Mouse (Mus musculus): ENCODE data around the gene Pepd. TPM values are rescaled to one million over a fixed set of nuclear protein-coding genes. Genes with fewer than 3 reads are reported as not detected.

Pepd gene
- total RNA-seq, 2 experiments from 2014 or later: 37.4 to 40.0 TPM

- DNase-seq (ENCODE audit: low spot score in 2 of 2): no peak
These were observed 114.1 kb downstream of the Pepd start for GRCm38 (mm10) chr7:35026276-35026630.

DNA sequence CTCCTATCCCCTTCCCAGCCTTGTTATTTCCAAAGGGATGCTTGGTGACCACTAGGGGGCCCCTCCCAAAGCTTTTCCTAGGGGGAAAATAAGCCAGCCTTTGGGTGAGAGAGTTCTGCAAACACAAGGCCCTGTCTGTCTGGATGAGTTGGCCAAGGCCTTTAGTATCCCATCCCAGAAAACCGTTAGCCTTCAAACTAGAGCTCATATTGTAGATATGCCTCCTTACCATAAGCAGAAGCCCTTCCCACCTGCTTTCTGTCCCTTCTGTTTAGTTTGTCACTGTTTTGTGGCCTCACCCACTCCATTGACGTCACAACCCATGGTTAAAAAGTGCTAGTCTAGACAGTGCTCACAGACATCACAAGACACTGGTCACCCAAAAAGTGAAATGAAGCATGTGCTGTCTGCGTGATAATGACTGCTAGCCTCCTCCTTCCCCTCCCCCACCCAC lies 114.7 kb downstream of the Pepd start:
- DNase-seq (ENCODE audit: low spot score in 2 of 2): peak; percentile 66 to 70

GRCm38 (mm10) chr7:35027801-35028420 lies 115.7 kb downstream of the Pepd start:
- no peak for DNase-seq (ENCODE audit: low spot score in 2 of 2)

DNA sequence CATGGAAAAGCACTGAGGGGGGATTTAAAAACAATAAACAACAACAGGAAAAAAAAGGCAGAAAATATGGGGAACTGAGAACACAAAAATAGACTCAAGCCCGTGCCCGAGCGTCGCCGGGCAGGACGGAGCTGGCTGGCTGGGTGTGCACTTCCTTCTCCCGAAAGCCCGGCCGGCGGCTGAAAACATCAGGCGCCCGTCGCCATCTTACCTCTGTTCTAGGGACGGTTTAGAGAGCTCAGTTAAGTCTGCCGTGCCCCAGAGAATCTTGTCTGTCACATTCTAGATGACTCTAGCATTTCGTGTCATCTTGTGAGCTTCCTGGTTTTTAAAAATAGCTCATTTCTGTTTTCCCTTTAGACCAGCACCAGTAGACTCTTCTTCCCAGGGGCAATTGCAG lies 116.4 kb downstream of the Pepd start:
- DNase-seq (ENCODE audit: low spot score in 2 of 2): no peak

DNA sequence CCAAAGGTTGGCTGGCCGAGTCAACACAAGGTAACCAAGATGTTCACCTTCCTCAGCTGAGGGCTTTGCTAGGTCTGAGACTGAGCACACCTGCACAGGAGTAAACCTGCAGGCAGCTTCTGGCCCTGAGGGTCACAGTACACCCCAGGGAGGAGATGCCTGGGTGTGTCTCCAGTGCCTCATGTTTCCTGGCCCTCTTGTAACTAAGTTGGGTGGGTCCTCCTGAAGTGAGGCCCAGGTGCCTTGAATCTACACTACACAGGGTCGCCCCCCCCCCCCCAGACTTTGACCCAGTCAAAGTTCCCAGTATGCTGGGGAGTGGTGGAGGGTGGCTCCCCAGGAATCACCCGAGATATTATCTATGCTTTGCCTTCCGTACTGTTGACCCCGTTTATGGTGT lies 117.0 kb downstream of the Pepd start:
- DNase-seq (ENCODE audit: low spot score in 2 of 2): no peak

DNA sequence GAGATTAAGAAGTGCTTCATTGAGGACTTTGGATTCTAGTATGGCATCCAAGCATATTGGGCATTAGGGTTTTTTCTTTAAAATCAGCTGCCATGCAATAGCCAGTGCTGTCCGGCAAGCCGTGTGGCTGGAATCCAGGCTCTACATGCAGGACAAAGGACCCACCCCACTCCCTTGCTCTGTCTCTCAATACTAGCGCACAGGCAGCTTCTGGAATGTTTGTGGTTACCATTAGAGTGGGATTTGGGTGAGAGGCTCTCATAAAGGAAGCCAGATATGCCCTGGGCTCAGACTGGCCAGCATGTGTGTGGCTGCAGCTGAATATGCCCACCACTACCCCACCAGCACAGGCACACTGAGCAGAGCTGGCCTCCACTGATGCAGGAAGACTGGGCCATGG lies 117.5 kb downstream of the Pepd start:
- no peak for DNase-seq (ENCODE audit: low spot score in 2 of 2)

DNA sequence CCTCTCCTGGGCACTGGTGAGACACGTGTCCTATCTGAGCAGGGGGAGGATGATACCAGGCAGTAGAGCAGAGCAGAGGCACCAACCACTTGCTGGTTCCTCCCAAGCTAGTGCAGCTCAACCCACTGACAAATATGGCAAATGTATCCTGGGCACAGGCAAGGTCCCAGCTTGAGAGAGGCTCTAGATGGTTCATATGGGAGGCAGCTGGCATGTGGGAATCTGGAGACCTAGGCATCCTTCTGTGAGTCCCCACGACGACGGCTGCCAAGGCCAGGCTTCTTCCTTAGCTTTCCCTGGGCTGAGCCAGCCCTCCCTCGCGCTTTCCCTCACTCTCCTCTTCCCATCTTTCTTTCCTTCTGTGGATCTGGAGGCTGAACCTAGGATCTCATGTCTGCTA lies 118.4 kb downstream of the Pepd start:
- no peak for DNase-seq (ENCODE audit: low spot score in 2 of 2)

GRCm38 (mm10) chr7:35035141-35035553 lies 123.0 kb downstream of the Pepd start:
- no peak for DNase-seq (ENCODE audit: low spot score in 2 of 2)

DNA sequence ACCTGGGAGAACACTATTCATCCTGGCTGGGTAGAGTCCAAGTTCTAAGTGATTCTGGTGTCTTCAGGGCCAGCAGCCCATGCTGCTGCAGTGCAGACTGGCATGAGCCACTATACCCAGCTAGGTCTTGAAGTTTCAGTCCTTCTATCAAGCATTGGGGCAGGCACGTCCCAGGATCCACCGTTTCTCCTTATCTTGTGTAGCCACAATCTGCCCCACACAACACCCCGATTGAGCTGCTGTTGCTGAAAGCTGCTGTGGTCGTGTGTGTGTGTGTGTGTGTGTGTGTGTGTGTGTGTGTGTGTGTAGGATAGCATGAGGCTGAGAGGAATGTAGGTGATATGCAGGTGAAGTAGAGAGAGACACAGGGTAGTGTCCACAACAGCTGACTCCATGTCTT lies 123.4 kb downstream of the Pepd start:
- no peak for DNase-seq (ENCODE audit: low spot score in 2 of 2)

DNA sequence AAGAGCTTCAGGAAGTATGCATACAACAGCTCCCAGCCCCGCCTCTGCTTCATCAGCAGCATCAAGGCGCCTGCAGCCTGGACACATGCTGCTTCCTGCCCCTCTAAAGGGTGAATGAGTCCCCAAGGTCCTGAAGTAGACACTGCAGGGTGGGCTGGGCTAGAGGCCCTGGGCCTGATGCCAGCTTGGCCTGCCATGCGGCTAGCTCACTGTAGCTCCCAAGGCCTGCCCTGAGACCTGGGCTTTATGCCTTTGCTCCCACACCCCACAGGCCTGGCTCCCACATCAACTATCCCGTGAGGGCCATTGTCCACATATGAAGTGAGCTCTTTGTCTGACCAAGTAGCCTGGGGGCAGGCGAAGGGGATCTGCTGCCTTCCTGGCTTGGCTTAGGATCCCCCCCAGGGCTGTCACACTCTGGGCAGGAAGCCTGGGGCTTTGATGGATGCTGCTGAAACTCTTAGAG lies 124.1 kb downstream of the Pepd start:
- peak; percentile 67 to 70 for DNase-seq (ENCODE audit: low spot score in 2 of 2)

GRCm38 (mm10) chr7:35037408-35037807 lies 125.2 kb downstream of the Pepd start:
- DNase-seq (ENCODE audit: low spot score in 2 of 2): no peak

DNA sequence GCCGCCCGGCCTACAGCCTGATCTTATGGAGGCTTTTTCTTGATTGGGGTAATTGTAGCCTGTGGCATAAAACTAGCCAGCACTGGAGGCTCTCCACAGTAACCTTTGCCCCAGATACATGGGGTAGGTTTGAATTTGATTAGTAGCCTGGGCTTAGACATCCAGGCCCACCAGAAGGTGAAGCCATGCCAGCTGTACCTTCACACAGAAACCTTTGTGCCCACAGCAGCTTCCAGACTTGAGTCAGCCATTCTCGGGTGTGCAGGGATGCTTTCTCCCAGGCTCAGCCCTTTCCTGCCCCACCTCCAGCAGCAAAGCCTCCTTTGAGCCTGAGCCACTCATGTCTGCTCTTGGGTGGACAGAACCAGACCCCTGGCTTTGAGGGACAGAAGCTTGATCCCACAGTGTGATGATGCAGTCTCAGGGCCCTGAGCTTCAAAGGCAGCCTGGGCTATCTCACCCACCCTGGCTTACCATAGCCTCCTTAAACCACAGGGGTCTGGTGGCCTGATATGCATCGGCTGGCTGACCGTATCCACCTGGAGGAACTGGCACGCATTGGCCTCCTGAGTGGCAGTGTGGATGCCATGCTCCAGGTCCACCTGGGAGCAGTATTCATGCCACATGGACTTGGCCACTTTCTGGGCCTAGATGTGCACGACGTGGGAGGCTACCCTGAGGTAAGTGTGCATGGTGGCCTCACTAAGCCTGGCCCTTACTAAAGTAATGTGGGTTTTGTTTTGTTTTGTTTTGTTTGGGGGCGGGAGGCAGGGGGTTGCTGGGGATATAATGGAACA lies 128.2 kb downstream of the Pepd start:
- no peak for DNase-seq (ENCODE audit: low spot score in 2 of 2)

DNA sequence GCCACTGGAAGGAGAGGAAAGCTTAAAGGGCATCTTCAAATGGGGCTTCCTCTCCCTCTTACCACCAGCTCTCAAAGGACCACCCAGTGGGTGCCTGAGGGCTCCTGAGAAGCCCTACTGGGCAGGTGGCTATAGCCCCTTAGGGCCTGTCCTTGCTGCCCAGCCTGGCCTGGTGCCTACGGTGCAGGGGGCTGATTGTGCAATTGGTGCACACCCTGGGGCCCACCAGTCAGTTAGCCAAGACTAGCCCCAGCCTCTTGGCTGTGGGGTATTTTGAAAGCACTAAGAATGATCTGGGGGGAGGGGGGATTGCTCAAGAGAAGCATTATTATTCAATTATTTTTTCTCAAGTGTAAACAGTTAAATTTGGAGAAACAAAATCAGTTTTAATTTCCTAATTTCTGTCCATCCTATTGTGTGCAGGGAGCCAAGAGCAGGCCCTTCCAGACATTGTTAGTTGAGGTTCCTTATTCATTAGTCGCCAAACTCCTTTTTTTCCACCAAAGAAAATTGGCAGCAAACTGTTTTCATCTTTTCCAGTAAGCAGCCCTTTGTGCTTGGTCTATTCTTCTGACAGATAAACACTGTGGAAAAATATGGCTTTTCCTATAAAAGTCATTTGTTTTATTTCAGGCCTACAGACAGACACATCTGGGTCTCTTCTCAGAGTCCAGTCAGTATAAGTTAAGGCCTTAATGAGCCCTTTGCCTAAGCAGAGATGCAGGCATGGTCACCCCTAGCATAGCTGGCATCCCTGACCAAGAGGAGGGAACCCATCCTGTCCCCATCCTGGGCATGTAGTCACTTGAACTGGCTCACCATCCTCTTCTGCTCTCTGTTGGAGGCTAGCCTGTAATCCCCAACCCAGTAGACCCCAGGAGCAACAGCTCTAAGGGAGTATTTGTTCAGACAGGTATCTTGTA lies 129.4 kb downstream of the Pepd start:
- peak in 1 of 2 experiments; percentile 10 for DNase-seq (ENCODE audit: low spot score in 2 of 2)

- no peak for DNase-seq (ENCODE audit: low spot score in 2 of 2)
These were observed 130.0 kb downstream of the Pepd start for GRCm38 (mm10) chr7:35042209-35042554.

DNA sequence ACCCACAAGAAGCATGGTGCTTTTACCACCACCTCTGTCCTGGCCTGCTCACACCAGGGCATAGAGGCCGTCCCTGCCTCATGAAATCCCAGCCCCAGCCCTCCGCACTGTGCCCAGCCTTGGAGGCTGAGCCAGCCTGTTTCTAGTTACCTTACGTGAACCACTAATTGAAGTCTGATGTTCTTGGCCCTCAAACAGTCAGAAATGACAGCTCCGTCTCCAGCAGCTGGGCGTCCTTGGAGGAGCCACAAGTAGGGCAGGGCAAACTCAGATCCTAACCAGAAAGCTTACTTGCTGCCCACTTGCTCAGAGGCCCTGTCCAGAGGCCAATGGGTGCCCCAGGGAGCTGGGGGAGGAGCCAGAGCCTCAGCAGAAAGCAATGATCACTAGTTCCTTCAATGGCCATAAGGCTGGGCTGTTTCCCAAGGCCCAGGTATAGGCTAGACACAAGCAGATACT lies 130.6 kb downstream of the Pepd start:
- DNase-seq (ENCODE audit: low spot score in 2 of 2): no peak

GRCm38 (mm10) chr7:35043266-35043817 lies 131.2 kb downstream of the Pepd start:
- DNase-seq (ENCODE audit: low spot score in 2 of 2): no peak

GRCm38 (mm10) chr7:35044719-35045118 lies 132.5 kb downstream of the Pepd start:
- peak in 1 of 2 experiments; percentile 8 for DNase-seq (ENCODE audit: low spot score in 2 of 2)

DNA sequence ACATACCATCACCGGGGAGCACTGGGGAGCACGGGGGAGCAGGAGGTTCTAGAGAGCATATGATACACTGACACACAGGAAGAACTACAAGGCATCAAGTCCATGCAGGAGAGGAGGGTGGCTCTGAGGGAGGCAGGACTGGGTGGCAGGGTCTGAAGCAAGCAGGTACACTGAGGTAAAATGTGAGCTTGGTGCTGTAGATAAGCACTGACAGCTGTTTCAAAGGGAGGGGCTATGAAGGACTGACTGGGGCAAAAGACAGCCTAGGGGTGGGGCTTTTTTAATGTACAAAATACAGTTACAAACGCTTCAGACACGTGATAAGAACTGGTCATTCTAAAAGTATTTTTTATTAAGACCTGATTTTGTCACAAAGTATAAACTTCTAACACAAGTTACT lies 133.9 kb downstream of the Pepd start:
- DNase-seq (ENCODE audit: low spot score in 2 of 2): no peak

DNA sequence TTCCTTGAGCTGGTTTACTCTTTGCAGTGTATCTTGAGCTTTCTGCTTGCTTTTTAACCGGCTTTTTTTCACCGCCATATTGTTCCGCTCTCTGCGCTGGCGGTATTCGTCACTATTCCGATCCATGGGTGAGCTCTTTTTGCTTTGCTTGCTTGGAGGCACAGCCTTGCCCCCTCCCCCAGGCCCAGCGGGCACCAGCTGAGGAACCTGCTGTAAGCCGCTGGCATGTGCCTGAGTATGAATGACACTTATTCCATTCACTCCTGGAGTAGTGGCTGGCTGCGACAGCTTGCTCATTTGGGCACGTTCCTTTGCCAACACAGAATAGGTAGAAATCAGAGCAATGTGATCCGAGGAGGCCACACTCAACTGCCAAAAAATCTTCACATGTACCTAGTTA lies 138.4 kb downstream of the Pepd start:
- DNase-seq (ENCODE audit: low spot score in 2 of 2): no peak

DNA sequence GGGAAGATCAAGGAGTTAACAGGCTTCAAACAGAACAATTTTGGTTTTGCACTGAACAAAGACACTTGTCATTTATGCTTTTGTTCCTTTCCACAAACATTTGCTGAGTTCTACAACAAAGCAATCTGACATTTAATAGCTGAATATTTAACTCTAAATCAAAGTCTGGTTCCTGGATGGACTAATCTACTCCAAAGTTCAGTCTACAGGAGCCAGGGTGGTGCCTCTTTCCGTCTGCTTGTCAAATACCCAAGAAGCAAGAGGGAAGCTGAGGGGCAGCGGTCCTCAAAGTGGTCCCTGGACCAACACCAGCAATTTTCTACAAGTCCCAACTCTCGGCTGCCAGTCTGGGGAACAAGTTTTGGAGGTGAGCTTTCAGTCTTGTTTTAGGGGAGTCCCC lies 141.0 kb downstream of the Pepd start:
- DNase-seq (ENCODE audit: low spot score in 2 of 2): no peak

- no peak for DNase-seq (ENCODE audit: low spot score in 2 of 2)
These were observed 142.1 kb downstream of the Pepd start for GRCm38 (mm10) chr7:35054286-35054685.
